Mouse (Mus musculus) heart, adult 2 months (tissue): ENCODE measurements around the gene Gm21964. TPM values are rescaled to one million over a fixed set of nuclear protein-coding genes. Genes with fewer than 3 reads are reported as not detected.

Source experiments
- DNase-seq, 2 experiments: peaks; one replicate each; pipeline ENCODE4 v3.0.0; 2021
- H3K27ac ChIP-seq: fragments of 200-600 bp; 2 replicates; pipeline ENCODE4 v1.8.1; 2022
- H3K27me3 ChIP-seq: fragments of 200-500 bp; 2 replicates; pipeline ENCODE4 v1.6.1; 2012; ENCODE audit warnings: mild to moderate bottlenecking, low read length, inconsistent platforms, mixed read lengths; ENCODE audit not compliant: control insufficient read depth, insufficient read depth
- H3K36me3 ChIP-seq: fragments of 200-500 bp; 2 replicates; pipeline ENCODE4 v1.6.1; 2012; ENCODE audit warnings: low read length, inconsistent platforms; ENCODE audit not compliant: control insufficient read depth, insufficient read depth
- H3K4me1 ChIP-seq: fragments of 200-500 bp; 2 replicates; pipeline ENCODE4 v1.6.1; 2011; ENCODE audit warnings: low read length; ENCODE audit not compliant: control insufficient read depth, insufficient read depth
- H3K4me3 ChIP-seq: fragments of 200-600 bp; 2 replicates; pipeline ENCODE4 v1.8.1; 2022
- H3K79me2 ChIP-seq: fragments of 200-500 bp; replicated peaks from 2 replicates; pipeline ENCODE4 v1.6.1; 2012; ENCODE audit warnings: mild to moderate bottlenecking, inconsistent platforms, low read length, moderate library complexity, mixed read lengths; ENCODE audit not compliant: control insufficient read depth, insufficient read depth
- H3K9ac ChIP-seq: fragments of 200-500 bp; 2 replicates; pipeline ENCODE4 v1.6.1; 2012; ENCODE audit warnings: low read depth, mild to moderate bottlenecking, control low read depth, inconsistent platforms, low read length, mixed read lengths
- CTCF ChIP-seq: fragments of 200-600 bp; IDR thresholded peaks from 2 replicates; pipeline ENCODE4 v1.8.1; 2022; ENCODE audit warnings: antibody characterized with exemption, mild to moderate bottlenecking, moderate library complexity
- EP300 ChIP-seq: fragments of 200-500 bp; IDR thresholded peaks from 2 replicates; pipeline ENCODE4 v1.6.1; 2011; ENCODE audit warnings: low read depth, low read length, control low read depth; ENCODE audit not compliant: insufficient read depth
- POLR2A ChIP-seq: fragments of 200-500 bp; IDR thresholded peaks from 2 replicates; pipeline ENCODE4 v1.6.1; 2011; ENCODE audit warnings: mild to moderate bottlenecking, low read depth, low read length, control low read depth; ENCODE audit not compliant: insufficient read depth
- WGBS: fragments of 180-500 bp; shearing (Covaris S2); methylation state at CpG from one replicate; pipeline ENCODE4 v1.1.7; 2018; 5-methylcytosine and 5-hydroxymethylcytosine counted together
- intact Hi-C: fragments of 180-260 bp; cut with DNase I; formaldehyde crosslinking; loops from one replicate; pipeline ENCODE4 v1.15.1; 2025
- long read RNA-seq: library from polyadenylated mRNA; stranded (forward); transcript quantifications from one replicate; pipeline ENCODE4 v2.0.0, GENCODE M21; 2021
- polyA plus RNA-seq: library from polyadenylated mRNA; depleted of rRNA; stranded (reverse); fragments of >200 nt; gene quantifications from 2 replicates; pipeline ENCODE4 v1.2.3, GENCODE M21; 2012; rRNA removed
- total RNA-seq, 2 experiments: library from RNA; stranded (reverse); gene quantifications; 2 replicates each; pipeline ENCODE4 v1.2.3; 2021

The Gm21964 gene
- total RNA-seq (not detected), polyA plus RNA-seq (not detected in 2 replicates)
- long read RNA-seq, result 0 reads

- Histone ChIP-seq H3K27ac (no peak within 1 kb of the TSS), H3K27me3 (no peaks in the 10 kb centered on the region; the same call in 1 of the 2 replicates), H3K4me1 (no peaks in the 10 kb centered on the region), H3K79me2 (no peaks in the 10 kb centered on the region), H3K9ac (no peak within 1 kb of the TSS), H3K36me3 (no peaks in the 10 kb centered on the region), H3K4me3 (no peak within 1 kb of the TSS)
- DNase-seq, result no peak
- intact Hi-C loops, result no loop called here
- WGBS, result 80% methylated on average over 12 of the region's 12 CpGs
- TF ChIP-seq POLR2A, result no peak
- TF ChIP-seq EP300, result no peak
- no peak for TF ChIP-seq CTCF
Measured at GRCm38 (mm10) chr8:110100907-110101306, at the start of gene Gm21964. Gm21964 (plus strand) TSS chr8:110101207.

- WGBS, result 72% methylated on average over 6 of the region's 6 CpGs
- Histone ChIP-seq H3K9ac (no peak overlapping the region), H3K27me3 (no peaks in the 10 kb centered on the region), H3K79me2 (no peaks in the 10 kb centered on the region), H3K36me3 (no peaks in the 10 kb centered on the region), H3K4me3 (no peak overlapping the region), H3K4me1 (no peaks in the 10 kb centered on the region), H3K27ac (no peak overlapping the region)
- intact Hi-C loops, result no loop called here
- no peak for TF ChIP-seq CTCF
- TF ChIP-seq EP300, result no peak
- no peak for TF ChIP-seq POLR2A
- no peak for DNase-seq
Measured at GRCm38 (mm10) chr8:110051208-110051607, 49.8 kb upstream of the Gm21964 start.

- intact Hi-C loops, result no loop called here
- 36% methylated on average over 8 of the region's 8 CpGs for WGBS
- DNase-seq, result no peak
- Histone ChIP-seq H3K36me3 (no peaks in the 10 kb centered on the region), H3K4me1 (peaks cover 2% of the 10 kb centered on the region; the same call in 1 of the 2 replicates), H3K27ac (no peak overlapping the region), H3K79me2 (no peaks in the 10 kb centered on the region), H3K27me3 (no peaks in the 10 kb centered on the region), H3K4me3 (no peak overlapping the region), H3K9ac (no peak overlapping the region)
- TF ChIP-seq POLR2A, result no peak
- no peak for TF ChIP-seq EP300
- no peak for TF ChIP-seq CTCF
Measured at GRCm38 (mm10) chr8:110058207-110058606, 42.8 kb upstream of the Gm21964 start.

- no peak overlapping the region for H3K9ac ChIP-seq
- intact Hi-C loops, result no loop called here
- no peak overlapping the region for H3K27ac ChIP-seq
- TF ChIP-seq CTCF, result no peak
- no peak for TF ChIP-seq POLR2A
- TF ChIP-seq EP300, result no peak
- no peaks in the 10 kb centered on the region for H3K79me2 ChIP-seq
- H3K4me3 ChIP-seq, result no peak overlapping the region
- H3K4me1 ChIP-seq, result no peaks in the 10 kb centered on the region
- no peaks in the 10 kb centered on the region for H3K27me3 ChIP-seq
- 75% methylated on average over 9 of the region's 9 CpGs for WGBS
- DNase-seq, result no peak
- H3K36me3 ChIP-seq, result no peaks in the 10 kb centered on the region
Measured at GRCm38 (mm10) chr8:110064161-110064560, 36.8 kb upstream of the Gm21964 start.

GRCm38 (mm10) chr8:110064606-110065365, 36.2 kb upstream of the Gm21964 start:
- no peak overlapping the region for H3K27ac ChIP-seq
- H3K4me3 ChIP-seq, result no peak overlapping the region
- H3K4me1 ChIP-seq, result no peaks in the 10 kb centered on the region
- no peaks in the 10 kb centered on the region for H3K79me2 ChIP-seq
- intact Hi-C loops, result no loop called here
- WGBS, result 89% methylated on average over 18 of the region's 18 CpGs
- H3K27me3 ChIP-seq, result no peaks in the 10 kb centered on the region
- no peaks in the 10 kb centered on the region for H3K36me3 ChIP-seq
- no peak for DNase-seq
- no peak overlapping the region for H3K9ac ChIP-seq
- TF ChIP-seq CTCF (no peak), EP300 (no peak), POLR2A (no peak)

GRCm38 (mm10) chr8:110065676-110066075, 35.3 kb upstream of the Gm21964 start:
- no peak overlapping the region for H3K27ac ChIP-seq
- H3K36me3 ChIP-seq, result no peaks in the 10 kb centered on the region
- no peak for DNase-seq
- intact Hi-C loops, result no loop called here
- H3K4me1 ChIP-seq, result no peaks in the 10 kb centered on the region
- WGBS, result 88% methylated on average over 4 of the region's 4 CpGs
- H3K27me3 ChIP-seq, result no peaks in the 10 kb centered on the region
- no peak overlapping the region for H3K9ac ChIP-seq
- no peak overlapping the region for H3K4me3 ChIP-seq
- no peaks in the 10 kb centered on the region for H3K79me2 ChIP-seq
- TF ChIP-seq POLR2A, result no peak
- no peak for TF ChIP-seq EP300
- TF ChIP-seq CTCF, result no peak
